Mouse (Mus musculus): ENCODE measurements at regions not wholly inside any gene's neighbourhood (a gene's known extent, or its start where the extent isn't known, plus 50 kb on each side); places are given as distances from the start of the nearest gene placed in this dataset. TPM values are rescaled to one million over a fixed set of nuclear protein-coding genes. Genes with fewer than 3 reads are reported as not detected.

GRCm38 (mm10) chr7:61851949-61852348 lies 494.4 kb upstream of the Ndn start:
- H3K4me2 ChIP-seq (replicated peaks) = no peak overlapping the region
- H3K9me3 ChIP-seq = 0 out of 2 replicates have a peak, but pooled peaks cover 4% of the 10 kb centered on the region
- WGBS = 92% methylated on average over 1 of the region's 1 CpGs
- H3K4me1 ChIP-seq (replicated peaks) = no peaks in the 10 kb centered on the region
- H3K27me3 ChIP-seq = no peaks in the 10 kb centered on the region
- H3K36me3 ChIP-seq = 0 out of 2 replicates have a peak, but pooled peaks cover 2% of the 10 kb centered on the region
- ATAC-seq = no peak
- H3K27ac ChIP-seq = no peak overlapping the region
- no peak overlapping the region for H3K9ac ChIP-seq (replicated peaks)
- no peak overlapping the region for H3K4me3 ChIP-seq (replicated peaks)

DNA sequence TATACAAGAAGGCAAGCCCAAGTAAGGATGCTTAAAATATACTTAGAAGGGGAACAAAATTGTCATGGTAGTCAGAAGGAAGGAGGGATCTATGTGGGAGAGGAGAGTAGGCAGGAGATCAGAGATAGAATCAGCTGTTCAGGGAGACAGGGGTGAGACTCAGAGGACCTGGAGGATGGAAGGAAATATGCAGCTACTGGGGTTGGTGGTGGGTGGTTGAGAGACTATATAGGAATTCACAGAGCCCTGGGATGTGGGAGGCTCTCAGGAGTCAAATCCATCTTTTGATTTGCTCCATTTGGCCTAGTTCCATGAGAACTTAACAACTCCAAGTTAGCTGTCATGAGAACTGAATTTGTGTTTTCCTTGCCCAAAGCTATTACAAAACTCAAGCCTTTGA lies 481.9 kb upstream of the Ndn start:
- H3K27ac ChIP-seq = no peak overlapping the region
- H3K4me3 ChIP-seq (replicated peaks) = no peak overlapping the region
- H3K36me3 ChIP-seq = 0 out of 2 replicates have a peak, but pooled peaks cover 2% of the 10 kb centered on the region
- H3K9me3 ChIP-seq = no peaks in the 10 kb centered on the region
- no peaks in the 10 kb centered on the region for H3K4me1 ChIP-seq (replicated peaks)
- no peak overlapping the region for H3K9ac ChIP-seq (replicated peaks)
- no peaks in the 10 kb centered on the region for H3K27me3 ChIP-seq
- no peak for ATAC-seq
- H3K4me2 ChIP-seq (replicated peaks) = no peak overlapping the region

- Histone ChIP-seq H3K27ac (no peak overlapping the region), H3K9ac (replicated peaks) (no peak overlapping the region), H3K9me3 (no peaks in the 10 kb centered on the region), H3K4me3 (replicated peaks) (no peak overlapping the region), H3K36me3 (0 out of 2 replicates have a peak, but pooled peaks cover 4% of the 10 kb centered on the region), H3K27me3 (no peaks in the 10 kb centered on the region), H3K4me2 (replicated peaks) (no peak overlapping the region), H3K4me1 (replicated peaks) (no peaks in the 10 kb centered on the region)
- no peak for ATAC-seq
- WGBS = 73% methylated on average over 2 of the region's 2 CpGs
Measured at GRCm38 (mm10) chr7:61866376-61866775, 480.0 kb upstream of the Ndn start.

DNA sequence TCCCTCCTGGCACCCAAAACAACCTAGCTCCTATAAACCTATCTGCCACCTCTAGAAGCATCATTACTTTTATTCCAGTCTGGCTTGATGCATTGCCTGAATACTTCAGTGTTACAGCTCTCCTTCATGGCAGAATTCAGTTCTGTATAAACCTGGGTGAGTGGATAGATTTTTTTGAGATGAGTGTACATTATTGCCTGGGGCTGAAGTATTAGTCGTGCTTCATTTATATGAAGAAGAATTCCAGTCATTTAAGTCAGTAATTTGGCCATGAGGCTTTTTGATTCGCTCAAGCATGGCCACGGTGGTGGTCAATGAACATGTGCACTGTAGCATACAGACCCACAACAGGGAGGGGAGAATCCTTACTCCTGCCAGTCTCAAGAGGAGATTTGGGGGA lies 470.1 kb upstream of the Ndn start:
- ATAC-seq = no peak
- H3K9me3 ChIP-seq = peaks cover under 1% of the 10 kb centered on the region; the same call in 1 of the 2 replicates
- no peaks in the 10 kb centered on the region for H3K27me3 ChIP-seq
- H3K4me2 ChIP-seq (replicated peaks) = no peak overlapping the region
- 0 out of 2 replicates have a peak, but pooled peaks cover 6% of the 10 kb centered on the region for H3K4me1 ChIP-seq (replicated peaks)
- no peak overlapping the region for H3K27ac ChIP-seq
- WGBS = 68% methylated on average over 3 of the region's 3 CpGs
- H3K36me3 ChIP-seq = no peaks in the 10 kb centered on the region
- no peak overlapping the region for H3K9ac ChIP-seq (replicated peaks)
- no peak overlapping the region for H3K4me3 ChIP-seq (replicated peaks)

DNA sequence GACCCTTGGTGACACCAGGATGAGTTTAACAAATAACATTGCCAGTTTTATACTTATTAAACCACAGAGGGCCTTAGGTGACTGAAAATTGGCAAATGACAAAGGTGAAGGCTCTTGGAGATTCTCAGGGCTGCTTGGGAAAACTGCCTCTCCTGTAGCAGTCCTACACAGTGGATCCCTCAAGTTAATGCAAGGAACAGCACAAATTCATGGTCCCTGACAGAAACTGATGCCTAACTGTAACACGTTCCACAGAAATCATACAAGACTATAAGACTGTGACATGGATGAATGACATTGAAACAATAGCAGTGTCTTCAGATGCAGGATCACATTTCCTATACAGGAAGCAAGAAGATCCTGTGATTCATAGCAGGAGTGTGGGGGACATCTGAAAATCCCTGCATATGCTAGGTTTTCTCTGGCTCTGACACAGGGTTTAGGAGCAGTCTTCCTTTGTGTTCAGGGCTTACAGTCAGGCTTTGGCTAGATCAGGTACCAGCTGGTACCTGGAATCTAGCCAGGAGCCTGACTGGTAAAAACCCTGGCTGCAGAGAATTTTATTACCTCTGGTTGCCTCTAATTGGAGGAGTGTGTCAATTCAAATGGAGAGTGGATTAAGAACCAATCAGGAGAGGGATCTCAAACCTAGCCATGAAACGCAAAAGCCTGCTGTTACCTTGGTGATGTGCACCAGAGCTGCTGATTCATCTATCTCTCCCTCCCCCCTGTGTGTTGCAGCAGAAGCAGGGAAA lies 468.9 kb upstream of the Ndn start:
- 58% methylated on average over 2 of the region's 2 CpGs for WGBS
- 0 out of 2 replicates have a peak, but pooled peaks cover 6% of the 10 kb centered on the region for H3K4me1 ChIP-seq (replicated peaks)
- H3K4me3 ChIP-seq (replicated peaks) = no peak overlapping the region
- H3K36me3 ChIP-seq = no peaks in the 10 kb centered on the region
- peak overlapping the region; percentile 90 for H3K27ac ChIP-seq
- peaks cover 5% of the 10 kb centered on the region; the same call in 1 of the 2 replicates for H3K9me3 ChIP-seq
- H3K4me2 ChIP-seq (replicated peaks) = peak overlapping the region; percentile 28; the same call in 1 of the 2 replicates
- H3K9ac ChIP-seq (replicated peaks) = no peak overlapping the region
- H3K27me3 ChIP-seq = no peaks in the 10 kb centered on the region
- ATAC-seq = peak; percentile 98

DNA sequence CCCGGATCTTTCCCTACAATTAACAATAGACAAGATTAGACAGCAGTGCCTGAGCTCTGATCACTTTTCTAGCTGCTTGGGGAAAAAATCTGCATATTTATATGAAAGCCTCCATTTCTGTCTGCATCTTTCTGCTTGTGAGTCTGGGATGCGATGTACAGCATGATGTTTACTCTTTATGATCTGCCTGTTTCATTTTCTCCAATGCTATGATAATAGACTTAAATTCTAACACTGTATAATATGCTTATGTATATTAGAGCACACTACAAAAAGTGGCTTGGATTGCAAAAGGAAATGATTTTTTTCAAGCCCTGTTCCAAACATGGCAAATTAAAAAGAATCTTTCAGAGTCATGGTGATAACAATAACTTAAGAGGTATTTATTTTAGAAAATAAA lies 468.3 kb upstream of the Ndn start:
- Histone ChIP-seq H3K27me3 (no peaks in the 10 kb centered on the region), H3K27ac (0 out of 2 replicates have a peak overlapping the region, but pooled peaks have one; percentile 90), H3K36me3 (no peaks in the 10 kb centered on the region), H3K4me1 (replicated peaks) (0 out of 2 replicates have a peak, but pooled peaks cover 6% of the 10 kb centered on the region), H3K4me3 (replicated peaks) (no peak overlapping the region), H3K9ac (replicated peaks) (no peak overlapping the region), H3K4me2 (replicated peaks) (peak overlapping the region; percentile 28; the same call in 1 of the 2 replicates), H3K9me3 (peaks cover 5% of the 10 kb centered on the region; the same call in 1 of the 2 replicates)
- WGBS = 47% methylated on average over 2 of the region's 2 CpGs
- no peak for ATAC-seq

GRCm38 (mm10) chr7:61878585-61878984 lies 467.8 kb upstream of the Ndn start:
- Histone ChIP-seq H3K4me3 (replicated peaks) (no peak overlapping the region), H3K4me2 (replicated peaks) (no peak overlapping the region), H3K36me3 (no peaks in the 10 kb centered on the region), H3K4me1 (replicated peaks) (0 out of 2 replicates have a peak, but pooled peaks cover 6% of the 10 kb centered on the region), H3K27ac (no peak overlapping the region), H3K27me3 (no peaks in the 10 kb centered on the region), H3K9ac (replicated peaks) (no peak overlapping the region), H3K9me3 (peaks cover 5% of the 10 kb centered on the region)
- no peak for ATAC-seq

MicroRNAs encoded in the stretch of these regions (microRNA counts, 519-probe panel; counts per million panel counts)
- microRNA mmu-miR-344 = 3,396 counts per million, percentile 69 among the panel's probes with 10 or more counts

Small RNA genes in the stretch of these regions (microRNA-seq; reads per million reads assigned to microRNA genes)
- gene Gm22466 = not detected
- not detected for gene Gm23490
- 4.5 reads per million, percentile 18 among the genes with 10 or more reads in this experiment for gene Gm23873
- gene Gm23917 = not detected
- not detected for gene Gm23962
- gene Gm25533 = not detected
- gene Mir344 = not detected
- gene Mir344b = 3.1 reads per million, percentile 11 among the genes with 10 or more reads in this experiment
- 7.6 reads per million, percentile 25 among the genes with 10 or more reads in this experiment for gene Mir344c
- not detected for gene Mir344d-1
- not detected for gene Mir344d-2
- gene Mir344d-3 = 1.2 reads per million
- 4.1 reads per million, percentile 17 among the genes with 10 or more reads in this experiment for gene Mir344e
- gene Mir344h-1 = not detected
- gene Mir344h-2 = not detected

Measured in midbrain, embryonic 13.5 days (tissue).